Mouse (Mus musculus) lung, postnatal 0 days (tissue): ENCODE data around the gene Ptrhd1.

Experiments used
- CTCF ChIP-seq: IDR thresholded peaks from 2 replicates; pipeline ENCODE4 v1.5.1; 2016; ENCODE audit warnings: antibody characterized with exemption, mild to moderate bottlenecking
- EP300 ChIP-seq: IDR thresholded peaks from 2 replicates; pipeline ENCODE4 v1.6.1; 2016; ENCODE audit warnings: antibody characterized with exemption, mild to moderate bottlenecking, control low read depth

- TF ChIP-seq CTCF = no peak
- TF ChIP-seq EP300 = no peak
Measured at GRCm38 (mm10) chr12:4202206-4202605, 31.6 kb upstream of the Ptrhd1 start.
